Mouse (Mus musculus): ENCODE data around the gene Pbx3.

The Pbx3 gene

GRCm38 (mm10) chr2:34289726-34290125, 83.2 kb downstream of the Pbx3 start:
- DNase-seq (ENCODE audit: low read depth): no peak

- DNase-seq (ENCODE audit: low read depth): no peak
These were observed 88.7 kb downstream of the Pbx3 start for GRCm38 (mm10) chr2:34284239-34284638.

GRCm38 (mm10) chr2:34280996-34281395, 91.9 kb downstream of the Pbx3 start:
- no peak for DNase-seq (ENCODE audit: low read depth)

- no peak for DNase-seq (ENCODE audit: low read depth)
These were observed 93.2 kb downstream of the Pbx3 start for GRCm38 (mm10) chr2:34279726-34280125.

- DNase-seq (ENCODE audit: low read depth): no peak
These were observed 97.2 kb downstream of the Pbx3 start for GRCm38 (mm10) chr2:34275630-34276193.

GRCm38 (mm10) chr2:34262046-34262445, 110.9 kb downstream of the Pbx3 start:
- no peak for DNase-seq (ENCODE audit: low read depth)

GRCm38 (mm10) chr2:34260653-34261076, 112.3 kb downstream of the Pbx3 start:
- DNase-seq (ENCODE audit: low read depth): peak; percentile 27

GRCm38 (mm10) chr2:34258256-34258655, 114.7 kb downstream of the Pbx3 start:
- no peak for DNase-seq (ENCODE audit: low read depth)

- no peak for DNase-seq (ENCODE audit: low read depth)
These were observed 115.3 kb downstream of the Pbx3 start for GRCm38 (mm10) chr2:34257611-34258010.

- no peak for DNase-seq (ENCODE audit: low read depth)
These were observed 116.9 kb downstream of the Pbx3 start for GRCm38 (mm10) chr2:34256000-34256553.

GRCm38 (mm10) chr2:34253627-34254026, 119.3 kb downstream of the Pbx3 start:
- DNase-seq (ENCODE audit: low read depth): no peak

GRCm38 (mm10) chr2:34253111-34253510, 119.8 kb downstream of the Pbx3 start:
- no peak for DNase-seq (ENCODE audit: low read depth)

- DNase-seq (ENCODE audit: low read depth): no peak
These were observed 120.7 kb downstream of the Pbx3 start for GRCm38 (mm10) chr2:34252286-34252685.

- no peak for DNase-seq (ENCODE audit: low read depth)
These were observed 122.8 kb downstream of the Pbx3 start for GRCm38 (mm10) chr2:34249961-34250658.

- peak; percentile 74 for DNase-seq (ENCODE audit: low read depth)
These were observed 123.6 kb downstream of the Pbx3 start for GRCm38 (mm10) chr2:34249141-34249960.

- no peak for DNase-seq (ENCODE audit: low read depth)
These were observed 132.1 kb downstream of the Pbx3 start for GRCm38 (mm10) chr2:34240885-34241284.

GRCm38 (mm10) chr2:34239315-34239858, 133.6 kb downstream of the Pbx3 start:
- DNase-seq (ENCODE audit: low read depth): no peak

GRCm38 (mm10) chr2:34235467-34236075, 137.4 kb downstream of the Pbx3 start:
- DNase-seq (ENCODE audit: low read depth): no peak

GRCm38 (mm10) chr2:34234274-34234673, 138.7 kb downstream of the Pbx3 start:
- no peak for DNase-seq (ENCODE audit: low read depth)

- no peak for DNase-seq (ENCODE audit: low read depth)
These were observed 139.7 kb downstream of the Pbx3 start for GRCm38 (mm10) chr2:34233271-34233670.

GRCm38 (mm10) chr2:34227688-34228087, 145.3 kb downstream of the Pbx3 start:
- DNase-seq (ENCODE audit: low read depth): no peak

GRCm38 (mm10) chr2:34225470-34225869, 147.5 kb downstream of the Pbx3 start:
- DNase-seq (ENCODE audit: low read depth): no peak
